Mouse (Mus musculus) left cerebral cortex, postnatal 4 days (tissue): ENCODE results near the gene Lrp3. TPM values are rescaled to one million over a fixed set of nuclear protein-coding genes. Genes with fewer than 3 reads are reported as not detected.

Experiments used
- DNase-seq: peaks from one replicate; pipeline ENCODE4 v3.0.0-alpha.2; 2022
- intact Hi-C: fragments of 180-260 bp; cut with DNase I; formaldehyde crosslinking; loops from one replicate; pipeline ENCODE4 v1.15.1; 2025
- total RNA-seq, 2 experiments: library from RNA; stranded (reverse); gene quantifications; 2 replicates each; pipeline ENCODE4 v1.2.3; 2021

Gene Lrp3
- total RNA-seq, 2 experiments from 2014 or later, result 102 to 107 TPM

DNA sequence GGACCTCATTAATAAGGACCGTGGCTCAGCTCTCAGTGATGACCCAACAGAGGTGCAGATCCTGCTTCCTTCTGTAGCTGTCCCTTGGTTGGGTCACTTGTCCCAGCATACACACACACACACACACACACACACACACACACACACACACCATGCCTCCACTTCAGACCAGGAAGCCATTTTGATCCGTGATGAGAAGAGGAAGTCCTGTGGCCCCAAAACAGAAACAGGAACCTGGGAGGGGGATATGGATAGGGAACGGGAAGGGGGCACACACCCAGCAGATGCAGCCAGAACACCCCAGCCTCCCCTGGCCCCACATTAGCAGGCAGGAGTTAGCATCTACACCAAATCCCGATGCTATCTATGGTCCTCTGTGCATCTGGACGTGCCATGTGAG lies 64.4 kb downstream of the Lrp3 start:
- intact Hi-C loops, result no loop called here
- DNase-seq, result no peak

Other genes starting within 250 kb of the Lrp3 start
- gene Cebpg, start 158.9 kb downstream of the Lrp3 start, total RNA-seq, result 10 to 100 TPM; 26.4 to 27.4 TPM
- gene Cebpa, start 96.2 kb downstream of the Lrp3 start, total RNA-seq, result 1 to 10 TPM; 2.0 to 2.7 TPM
- gene Slc7a10, start 29.1 kb downstream of the Lrp3 start, total RNA-seq, result 10 to 100 TPM; 18.3 to 21.5 TPM
- gene Gpatch1, start 102.9 kb upstream of the Lrp3 start, total RNA-seq, result 10 to 100 TPM; 26.7 to 31.7 TPM
- gene Rhpn2, start 118.7 kb upstream of the Lrp3 start, total RNA-seq, result 1 to 10 TPM; 1.6 to 2.0 TPM
- gene Faap24, start 181.3 kb upstream of the Lrp3 start, total RNA-seq, result 10 to 100 TPM in 1 of 2 experiments, 1 to 10 TPM in 1; 9.7 to 11.0 TPM
- 10 to 100 TPM; 25.4 to 29.5 TPM for gene Cep89, start 181.5 kb upstream of the Lrp3 start, total RNA-seq
- gene Slc7a9, start 233.3 kb upstream of the Lrp3 start, total RNA-seq, result not detected